Mouse (Mus musculus): Measurements from ENCODE around the gene Rgs7. TPM values are rescaled to one million over a fixed set of nuclear protein-coding genes. Genes with fewer than 3 reads are reported as not detected.

Gene Rgs7
- polyA plus RNA-seq, 1 experiment from 2014 or later: 0.96 TPM

DNA sequence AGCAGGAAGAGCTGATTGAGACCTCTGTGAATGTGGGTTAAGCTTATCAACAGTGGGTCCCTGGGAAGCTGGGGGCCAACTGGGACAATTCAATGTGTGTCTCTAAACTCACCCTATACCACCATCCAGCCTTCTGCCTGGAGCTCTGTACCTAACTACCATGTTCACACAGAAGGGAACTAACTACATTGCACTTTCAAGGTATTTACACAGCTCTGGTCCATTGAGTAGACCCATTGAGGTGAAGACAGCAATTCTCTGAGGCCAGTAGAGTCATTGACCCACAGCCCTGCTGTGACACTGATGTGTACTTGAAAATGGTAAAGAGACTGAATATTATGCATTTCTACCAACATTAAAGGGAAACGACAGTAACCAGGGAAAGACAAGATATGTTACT is 313.6 kb downstream of the Rgs7 start:
- WGBS: 81% methylated on average over 1 of the region's 1 CpGs
- DNase-seq (ENCODE audit: low spot score): no peak
- H3K4me2 ChIP-seq (replicated peaks; ENCODE audit: low read depth): no peak overlapping the region
- no peaks in the 10 kb centered on the region for H3K4me1 ChIP-seq (replicated peaks; ENCODE audit: control insufficient read depth, insufficient read depth)
- no peak overlapping the region for H3K27ac ChIP-seq (replicated peaks)
- H3K36me3 ChIP-seq (ENCODE audit: control insufficient read depth, insufficient read depth, low read length): no peaks in the 10 kb centered on the region
- no peaks in the 10 kb centered on the region for H3K9me3 ChIP-seq (ENCODE audit: control insufficient read depth, low read length)
- no peaks in the 10 kb centered on the region for H3K27me3 ChIP-seq (ENCODE audit: control insufficient read depth, insufficient read depth, low read length)
- no peak overlapping the region for H3K4me3 ChIP-seq (ENCODE audit: low read depth, low read length)
- no peak overlapping the region for H3K9ac ChIP-seq (ENCODE audit: low read length)
- TF ChIP-seq CTCF (IDR thresholded peaks at IDR 0.05; ENCODE audit: low read depth) (no peak), EP300 (optimal IDR thresholded peaks at IDR 0.05) (no peak)
- no peak for ATAC-seq (ENCODE audit: low FRiP score, low TSS enrichment)

GRCm38 (mm10) chr1:175174918-175175675 is 317.2 kb downstream of the Rgs7 start:
- no peak overlapping the region for H3K9ac ChIP-seq (ENCODE audit: low read length)
- H3K27ac ChIP-seq (replicated peaks): no peak overlapping the region
- WGBS: 55% methylated on average over 5 of the region's 5 CpGs
- H3K9me3 ChIP-seq (ENCODE audit: control insufficient read depth, low read length): no peaks in the 10 kb centered on the region
- no peak for ATAC-seq (ENCODE audit: low FRiP score, low TSS enrichment)
- H3K27me3 ChIP-seq (ENCODE audit: control insufficient read depth, insufficient read depth, low read length): no peaks in the 10 kb centered on the region
- no peaks in the 10 kb centered on the region for H3K4me1 ChIP-seq (replicated peaks; ENCODE audit: control insufficient read depth, insufficient read depth)
- no peak overlapping the region for H3K4me2 ChIP-seq (replicated peaks; ENCODE audit: low read depth)
- H3K4me3 ChIP-seq (ENCODE audit: low read depth, low read length): no peak overlapping the region
- DNase-seq (ENCODE audit: low spot score): no peak
- no peaks in the 10 kb centered on the region for H3K36me3 ChIP-seq (ENCODE audit: control insufficient read depth, insufficient read depth, low read length)
- no peak for TF ChIP-seq EP300 (optimal IDR thresholded peaks at IDR 0.05)
- TF ChIP-seq CTCF (IDR thresholded peaks at IDR 0.05; ENCODE audit: low read depth): no peak

GRCm38 (mm10) chr1:175155469-175155868 is 336.8 kb downstream of the Rgs7 start:
- Histone ChIP-seq H3K4me3 (ENCODE audit: low read depth, low read length) (no peak overlapping the region), H3K4me2 (replicated peaks; ENCODE audit: low read depth) (no peak overlapping the region), H3K9ac (ENCODE audit: low read length) (no peak overlapping the region), H3K9me3 (ENCODE audit: control insufficient read depth, low read length) (no peaks in the 10 kb centered on the region), H3K27me3 (ENCODE audit: control insufficient read depth, insufficient read depth, low read length) (no peaks in the 10 kb centered on the region), H3K36me3 (ENCODE audit: control insufficient read depth, insufficient read depth, low read length) (no peaks in the 10 kb centered on the region), H3K4me1 (replicated peaks; ENCODE audit: control insufficient read depth, insufficient read depth) (no peaks in the 10 kb centered on the region), H3K27ac (replicated peaks) (no peak overlapping the region)
- TF ChIP-seq EP300 (optimal IDR thresholded peaks at IDR 0.05): no peak
- TF ChIP-seq CTCF (IDR thresholded peaks at IDR 0.05; ENCODE audit: low read depth): no peak
- ATAC-seq (ENCODE audit: low FRiP score, low TSS enrichment) (no peak), DNase-seq (ENCODE audit: low spot score) (no peak)
- WGBS: 76% methylated on average over 1 of the region's 1 CpGs

- Histone ChIP-seq H3K4me3 (ENCODE audit: low read depth, low read length) (no peak overlapping the region), H3K27ac (replicated peaks) (no peak overlapping the region), H3K4me1 (replicated peaks; ENCODE audit: control insufficient read depth, insufficient read depth) (no peaks in the 10 kb centered on the region), H3K9me3 (ENCODE audit: control insufficient read depth, low read length) (no peaks in the 10 kb centered on the region), H3K36me3 (ENCODE audit: control insufficient read depth, insufficient read depth, low read length) (no peaks in the 10 kb centered on the region), H3K9ac (ENCODE audit: low read length) (no peak overlapping the region), H3K27me3 (ENCODE audit: control insufficient read depth, insufficient read depth, low read length) (no peaks in the 10 kb centered on the region), H3K4me2 (replicated peaks; ENCODE audit: low read depth) (no peak overlapping the region)
- WGBS: 80% methylated on average over 4 of the region's 4 CpGs
- TF ChIP-seq CTCF (IDR thresholded peaks at IDR 0.05; ENCODE audit: low read depth): no peak
- TF ChIP-seq EP300 (optimal IDR thresholded peaks at IDR 0.05): no peak
- DNase-seq (ENCODE audit: low spot score) (no peak), ATAC-seq (ENCODE audit: low FRiP score, low TSS enrichment) (no peak)
Measured at GRCm38 (mm10) chr1:175143051-175143450, 349.2 kb downstream of the Rgs7 start.

DNA sequence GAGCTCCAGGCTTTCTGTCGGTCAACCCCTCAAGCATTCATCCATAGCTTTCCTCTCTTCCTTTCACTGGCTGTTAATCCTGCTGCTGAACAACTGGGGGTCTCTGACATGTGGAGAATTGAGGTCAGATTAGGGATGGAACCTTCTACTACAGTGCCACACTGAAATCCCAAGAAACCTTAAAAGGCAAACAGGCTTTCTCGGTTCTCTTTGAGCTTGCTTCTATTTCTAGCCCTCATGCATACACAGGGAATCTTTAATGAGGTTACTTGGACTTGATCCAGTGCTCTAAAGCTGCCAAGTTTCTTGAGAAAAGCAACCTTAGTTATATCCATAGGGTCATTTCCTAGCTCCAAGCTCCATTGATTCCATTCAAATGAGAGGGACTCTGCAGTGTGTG is 363.8 kb downstream of the Rgs7 start:
- H3K4me2 ChIP-seq (replicated peaks; ENCODE audit: low read depth): no peak overlapping the region
- H3K4me3 ChIP-seq (ENCODE audit: low read depth, low read length): no peak overlapping the region
- DNase-seq (ENCODE audit: low spot score): no peak
- H3K36me3 ChIP-seq (ENCODE audit: control insufficient read depth, insufficient read depth, low read length): no peaks in the 10 kb centered on the region
- no peak for ATAC-seq (ENCODE audit: low FRiP score, low TSS enrichment)
- H3K9me3 ChIP-seq (ENCODE audit: control insufficient read depth, low read length): no peaks in the 10 kb centered on the region
- WGBS: 30% methylated on average over 2 of the region's 2 CpGs
- H3K27ac ChIP-seq (replicated peaks): no peak overlapping the region
- no peak for TF ChIP-seq CTCF (IDR thresholded peaks at IDR 0.05; ENCODE audit: low read depth)
- no peak for TF ChIP-seq EP300 (optimal IDR thresholded peaks at IDR 0.05)
- H3K4me1 ChIP-seq (replicated peaks; ENCODE audit: control insufficient read depth, insufficient read depth): no peaks in the 10 kb centered on the region
- H3K27me3 ChIP-seq (ENCODE audit: control insufficient read depth, insufficient read depth, low read length): no peaks in the 10 kb centered on the region
- no peak overlapping the region for H3K9ac ChIP-seq (ENCODE audit: low read length)

GRCm38 (mm10) chr1:175124416-175124815 is 367.9 kb downstream of the Rgs7 start:
- DNase-seq (ENCODE audit: low spot score): no peak
- no peak overlapping the region for H3K27ac ChIP-seq (replicated peaks)
- WGBS: 78% methylated on average over 3 of the region's 3 CpGs
- no peaks in the 10 kb centered on the region for H3K4me1 ChIP-seq (replicated peaks; ENCODE audit: control insufficient read depth, insufficient read depth)
- H3K27me3 ChIP-seq (ENCODE audit: control insufficient read depth, insufficient read depth, low read length): no peaks in the 10 kb centered on the region
- H3K9me3 ChIP-seq (ENCODE audit: control insufficient read depth, low read length): no peaks in the 10 kb centered on the region
- no peak overlapping the region for H3K4me2 ChIP-seq (replicated peaks; ENCODE audit: low read depth)
- H3K36me3 ChIP-seq (ENCODE audit: control insufficient read depth, insufficient read depth, low read length): no peaks in the 10 kb centered on the region
- no peak overlapping the region for H3K9ac ChIP-seq (ENCODE audit: low read length)
- no peak for TF ChIP-seq CTCF (IDR thresholded peaks at IDR 0.05; ENCODE audit: low read depth)
- no peak for ATAC-seq (ENCODE audit: low FRiP score, low TSS enrichment)
- no peak overlapping the region for H3K4me3 ChIP-seq (ENCODE audit: low read depth, low read length)

Data from stomach, postnatal 0 days (tissue).